Mouse (Mus musculus) layer of hippocampus, postnatal 25 days (tissue): Measurements from ENCODE around the gene Stk33. TPM values are rescaled to one million over a fixed set of nuclear protein-coding genes. Genes with fewer than 3 reads are reported as not detected.
A peak's percentile ranks its signal among the peaks of the same experiment; 100 is the strongest.
"Not testable (repeated sequence)": the region's sequence is repeated elsewhere in the genome, so short reads cannot be mapped to it uniquely, and the experiment has no call there.

Experiments used
- DNase-seq, 2 experiments: peaks; one replicate each; pipeline ENCODE4 v3.0.0; 2022; ENCODE audit warnings: mixed read lengths in 2 of 2, low spot score in 1 of 2; ENCODE audit errors: extremely low spot score in 1 of 2
- total RNA-seq, 2 experiments: library from RNA; stranded (reverse); gene quantifications; 2 replicates each; pipeline ENCODE4 v1.2.3; 2021

Stk33 gene
- total RNA-seq: 1 to 10 TPM; 1.1 to 1.3 TPM

DNA sequence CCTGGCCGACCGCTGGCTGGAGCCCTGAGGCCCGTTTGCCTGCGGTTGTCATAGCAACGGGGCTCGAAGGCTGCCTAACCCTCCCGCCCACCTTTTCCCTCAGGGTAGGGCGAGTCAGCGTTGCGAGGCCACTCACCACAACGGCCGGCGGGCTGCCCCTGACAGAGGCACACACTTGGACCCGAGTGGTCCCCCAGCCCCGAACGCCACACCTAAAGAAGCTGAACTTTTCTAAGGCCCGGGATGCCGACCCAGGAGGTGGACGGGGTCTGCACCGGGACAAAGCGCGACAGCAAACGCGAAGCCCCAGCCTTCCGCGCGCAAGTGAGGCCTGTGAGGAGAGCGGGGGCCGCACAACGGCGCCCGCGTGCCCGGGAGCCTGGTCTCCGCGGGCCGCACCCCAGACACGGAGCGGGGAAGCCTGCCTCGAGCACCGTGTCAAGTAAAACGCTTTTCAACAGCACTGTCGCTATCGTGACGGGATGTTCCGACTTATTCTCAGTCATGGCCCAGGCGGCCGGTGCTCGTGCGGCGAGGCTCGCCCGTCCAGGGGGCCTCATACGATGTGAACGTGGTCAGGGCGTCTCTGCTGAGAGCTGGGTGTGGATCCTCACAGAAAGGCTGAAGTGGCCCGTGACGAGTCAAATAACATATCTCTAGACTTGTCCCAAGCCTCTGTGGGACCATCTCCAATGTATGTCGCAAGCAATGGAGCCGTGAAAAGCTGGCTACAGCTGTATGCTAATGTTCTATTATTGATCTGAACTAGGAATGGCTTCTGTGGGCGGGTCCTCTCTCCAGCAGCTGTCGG is at the start of gene Stk33:
Gene Stk33 (minus strand): TSS at position 301 of the 811 bp plus-strand sequence.
- peak; percentile 19 to 23 for DNase-seq

DNA sequence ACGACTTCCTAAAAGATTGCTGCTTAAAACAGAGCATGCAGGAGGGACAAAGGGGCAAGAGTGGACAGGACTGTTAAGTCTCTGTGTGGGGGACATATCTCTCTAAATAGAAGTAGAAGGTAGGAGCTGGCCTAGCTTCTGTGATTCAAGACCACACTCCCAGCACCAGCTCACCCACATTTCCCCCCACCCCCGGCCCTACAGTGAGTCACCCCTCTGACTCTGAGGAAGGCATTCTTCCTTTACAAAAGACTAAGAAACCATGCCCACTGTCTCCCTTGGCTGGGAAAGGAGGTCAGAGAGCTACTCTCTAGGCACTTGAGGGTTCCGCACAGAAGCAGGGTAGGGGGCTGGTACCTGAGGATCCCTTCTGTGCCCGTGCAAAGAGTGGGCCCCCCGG is 45.3 kb upstream of the Stk33 start:
- DNase-seq: no peak

DNA sequence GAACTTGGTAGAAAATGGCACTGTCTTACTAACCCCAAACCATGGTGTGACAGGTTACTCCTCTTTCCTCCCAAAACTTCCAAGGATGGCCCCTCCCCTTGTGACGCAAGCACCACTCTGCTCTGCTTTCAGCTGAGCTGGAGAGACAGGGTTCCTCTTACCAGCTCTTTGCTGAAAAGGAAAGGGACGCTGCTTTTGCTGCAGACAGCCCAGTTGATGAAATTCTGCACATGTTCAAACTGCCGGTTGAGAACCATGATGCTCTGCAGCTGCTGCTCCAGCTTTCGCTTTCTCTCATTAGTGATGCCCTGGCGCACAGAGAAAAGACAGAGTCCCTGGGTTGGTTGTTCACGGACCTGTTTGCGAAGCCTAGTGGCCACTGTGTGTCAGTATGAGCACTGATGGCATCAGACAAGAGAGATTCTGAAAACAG is 41.9 kb upstream of the Stk33 start:
- DNase-seq: no peak

DNA sequence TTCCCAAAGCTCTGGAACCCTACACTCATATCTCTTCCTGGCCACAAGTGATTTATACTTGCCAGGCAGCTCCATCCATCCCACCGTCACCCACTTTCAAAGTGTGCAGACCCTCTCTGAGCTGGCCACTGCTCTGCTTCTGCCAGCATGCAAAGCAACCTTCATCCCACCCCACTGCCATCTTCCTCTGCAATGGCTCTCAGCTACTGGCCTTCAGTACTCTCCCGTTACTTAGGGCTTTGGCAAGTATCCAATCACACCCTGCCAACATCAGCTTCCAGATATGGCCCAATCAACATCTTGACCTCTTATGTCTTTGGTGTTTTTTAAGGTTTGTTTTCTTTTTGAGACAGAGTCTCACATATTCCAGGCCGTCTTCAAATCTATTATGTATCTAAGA is 39.0 kb upstream of the Stk33 start:
- DNase-seq: no peak

DNA sequence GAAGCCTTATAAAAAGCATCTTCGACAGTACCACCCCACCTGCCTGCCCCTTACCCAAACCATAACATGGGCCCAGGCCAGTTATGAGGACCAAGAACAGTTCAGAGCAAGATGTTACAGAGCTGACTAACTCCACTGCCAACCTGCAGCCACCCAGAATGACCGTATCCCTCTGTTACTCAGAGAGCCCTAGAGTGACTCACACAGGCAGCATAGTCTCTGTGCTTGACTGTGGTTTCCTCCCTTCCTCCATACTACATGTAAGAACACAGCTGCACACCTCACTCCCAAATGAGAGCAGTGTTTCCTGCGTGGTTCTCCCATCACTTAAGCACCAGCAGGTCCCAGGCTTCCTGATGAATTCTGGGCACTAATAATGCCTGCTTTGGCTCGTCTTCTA is 31.8 kb upstream of the Stk33 start:
- no peak for DNase-seq

DNA sequence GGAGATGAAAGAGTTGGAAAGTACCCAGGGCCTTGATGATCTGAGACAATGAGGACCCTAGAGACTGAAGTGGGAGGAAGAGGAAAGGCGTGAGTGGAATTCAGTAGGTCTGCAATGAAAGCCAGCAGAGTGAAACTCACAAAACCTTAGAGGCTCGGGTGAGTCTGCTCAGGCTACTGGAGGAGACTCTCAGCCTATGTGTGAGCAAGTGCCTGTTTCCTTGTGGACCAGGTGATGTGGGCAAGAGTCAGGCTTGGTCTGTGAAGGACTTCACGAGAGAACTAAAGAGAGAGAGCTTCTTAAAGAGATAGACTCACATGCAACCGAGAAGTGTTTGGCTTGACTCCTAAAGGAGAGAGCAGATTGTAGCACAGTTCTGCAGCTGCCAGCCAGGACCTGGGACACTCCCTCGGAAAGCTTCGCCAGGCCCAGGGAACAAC is 29.4 kb upstream of the Stk33 start:
- DNase-seq: no peak

DNA sequence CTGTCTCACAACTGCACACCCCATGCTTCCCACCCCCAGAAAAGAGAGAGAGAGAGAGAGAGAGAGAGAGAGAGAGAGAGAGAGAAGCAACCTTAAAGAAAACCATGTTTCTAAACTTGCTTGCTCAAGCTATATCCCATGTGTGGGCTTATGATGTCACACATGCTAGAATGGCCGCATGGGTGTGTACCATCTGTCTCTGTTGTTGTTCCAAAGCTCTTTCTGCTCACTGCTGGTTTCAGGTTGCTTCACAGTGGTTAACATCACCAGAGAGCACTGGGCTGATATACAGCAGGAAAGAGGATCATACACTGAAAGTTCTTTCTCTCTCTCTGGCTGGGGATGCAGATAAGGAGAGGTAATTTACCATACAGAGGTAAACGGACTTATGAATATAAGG is 28.7 kb upstream of the Stk33 start:
- no peak for DNase-seq

DNA sequence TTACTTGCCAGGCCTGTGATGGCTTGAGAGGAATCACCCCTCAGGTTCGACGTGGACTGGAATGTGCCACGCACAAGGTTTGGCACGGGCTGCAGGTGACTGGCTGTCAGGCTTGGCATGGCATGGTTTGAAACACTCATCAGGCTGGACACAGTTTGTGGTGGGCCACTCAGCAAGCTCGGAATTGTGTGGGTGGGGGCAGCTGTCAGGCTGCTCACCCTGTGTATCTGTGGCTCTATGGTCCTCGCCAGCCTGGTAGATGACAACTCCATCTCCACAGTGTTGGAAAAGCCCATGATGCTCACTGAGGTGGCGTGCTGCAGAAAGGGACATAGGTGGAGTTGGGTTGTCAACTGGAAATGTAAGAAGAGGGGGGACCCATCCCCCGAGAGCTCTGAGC is 21.8 kb upstream of the Stk33 start:
- DNase-seq: no peak

DNA sequence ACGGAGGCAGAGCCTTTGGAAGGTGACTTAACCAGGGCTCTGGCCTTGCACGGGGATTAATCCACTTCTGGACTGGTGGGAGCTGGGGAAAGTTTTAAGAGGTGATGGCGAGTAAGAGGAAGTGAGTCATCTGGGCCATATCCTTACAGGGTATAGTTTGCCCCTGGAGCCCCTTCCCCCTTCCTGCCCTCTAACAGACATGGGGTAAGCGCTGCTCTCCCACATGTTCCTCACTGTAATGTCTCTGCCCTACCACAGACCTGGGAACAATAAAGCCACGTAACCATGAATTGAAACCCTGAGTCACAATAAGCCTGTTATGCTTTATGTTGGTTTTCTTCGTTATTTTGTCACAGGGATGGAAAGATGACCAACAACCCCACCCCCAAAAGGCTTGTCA is 17.7 kb upstream of the Stk33 start:
- DNase-seq: no peak

DNA sequence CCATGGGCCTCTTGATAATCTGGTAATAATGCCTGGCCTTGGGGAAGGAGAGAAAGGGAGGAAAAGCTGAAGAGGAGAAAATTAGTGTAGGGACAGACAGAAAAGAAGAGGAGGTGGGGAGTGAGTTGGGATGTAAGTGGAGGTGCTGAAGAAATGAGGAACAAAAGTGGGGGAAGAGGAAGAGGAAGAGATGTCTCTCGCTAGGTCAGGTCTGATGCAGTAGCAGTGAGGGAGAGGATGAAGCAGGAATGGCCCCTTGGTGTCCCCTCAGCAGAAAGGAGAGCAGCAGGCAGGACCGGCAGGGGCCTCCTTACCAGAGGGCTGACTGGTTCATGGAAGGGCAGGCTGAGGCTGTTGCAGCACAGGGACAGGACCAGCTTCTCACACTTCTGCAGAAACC is 16.9 kb upstream of the Stk33 start:
- no peak for DNase-seq

DNA sequence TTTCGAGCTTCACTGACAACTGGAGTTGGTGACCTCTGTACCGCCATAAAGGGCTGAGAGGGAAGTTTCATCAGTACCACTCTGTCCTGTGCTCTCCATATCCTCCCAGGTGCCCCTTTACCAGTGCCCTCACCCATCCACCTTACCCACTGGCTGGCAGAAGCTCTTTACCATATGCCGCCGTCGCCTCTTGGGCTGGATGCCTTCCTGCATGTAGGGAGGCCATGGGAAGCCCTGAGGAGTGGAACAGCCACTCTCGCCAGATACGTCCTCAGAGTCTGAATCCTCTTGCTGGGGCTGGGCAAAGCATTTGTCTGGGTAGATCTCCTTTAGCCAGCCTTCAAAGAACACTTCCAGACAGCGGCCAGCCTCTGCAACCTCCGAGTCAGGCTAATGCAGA is 16.0 kb upstream of the Stk33 start:
- no peak for DNase-seq

DNA sequence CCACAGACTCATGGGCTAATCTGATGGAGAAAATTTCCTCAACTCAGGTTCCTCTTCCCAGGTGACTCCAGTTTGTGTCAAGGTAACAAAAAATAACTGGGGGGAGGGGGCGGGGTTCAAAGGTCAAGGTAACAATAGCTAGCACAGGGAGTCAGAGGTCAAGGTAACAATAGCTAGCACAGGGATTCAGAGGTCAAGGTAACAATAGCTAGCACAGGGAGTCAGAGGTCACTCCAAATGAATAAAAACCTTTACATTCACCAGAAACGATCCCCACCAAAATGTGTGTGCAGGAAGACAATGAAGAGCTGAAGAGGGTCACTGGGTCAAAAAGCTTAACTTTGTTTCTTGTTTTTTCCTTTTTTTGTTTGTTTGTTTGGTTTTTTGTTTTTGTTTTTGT is 9.2 kb upstream of the Stk33 start:
- no peak for DNase-seq

DNA sequence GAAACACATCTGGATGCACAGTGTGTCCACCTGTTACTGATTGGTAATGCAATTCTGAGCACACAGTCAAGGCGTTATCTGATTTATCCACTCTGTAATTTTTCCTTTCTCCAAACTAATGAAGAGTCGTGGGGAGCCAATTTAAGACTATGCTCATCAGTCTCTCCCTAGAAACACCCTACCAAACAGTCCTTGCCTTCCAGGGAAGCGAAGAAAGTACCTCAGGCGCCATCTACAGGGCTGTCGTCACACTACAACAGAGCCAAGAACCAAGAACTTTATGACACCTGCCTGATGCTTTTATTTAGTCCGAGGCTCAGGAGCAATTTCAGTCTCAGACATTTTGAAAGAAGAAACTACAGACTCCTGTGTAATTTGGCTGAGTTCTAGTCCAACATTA is 6.1 kb upstream of the Stk33 start:
- peak; percentile 20 to 72 for DNase-seq

DNA sequence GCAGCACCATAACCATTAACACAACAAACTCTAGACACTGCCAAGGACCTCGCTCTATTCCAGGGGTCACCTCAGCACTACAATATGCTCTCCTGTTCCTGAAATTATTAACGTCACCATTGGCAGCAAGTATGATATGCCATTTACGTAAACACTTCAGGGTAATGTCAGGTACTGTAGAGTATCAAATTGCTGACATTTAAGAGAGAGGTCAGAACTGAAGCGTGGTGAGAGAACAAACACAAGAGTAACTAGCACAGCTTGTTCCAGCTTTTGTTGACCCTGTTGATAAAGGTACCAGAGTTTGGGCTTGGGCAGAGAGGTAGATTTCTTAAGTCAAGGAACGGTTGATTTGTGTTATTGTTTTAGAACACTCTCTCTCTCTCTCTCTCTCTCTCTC is 3.9 kb upstream of the Stk33 start:
- no peak for DNase-seq

DNA sequence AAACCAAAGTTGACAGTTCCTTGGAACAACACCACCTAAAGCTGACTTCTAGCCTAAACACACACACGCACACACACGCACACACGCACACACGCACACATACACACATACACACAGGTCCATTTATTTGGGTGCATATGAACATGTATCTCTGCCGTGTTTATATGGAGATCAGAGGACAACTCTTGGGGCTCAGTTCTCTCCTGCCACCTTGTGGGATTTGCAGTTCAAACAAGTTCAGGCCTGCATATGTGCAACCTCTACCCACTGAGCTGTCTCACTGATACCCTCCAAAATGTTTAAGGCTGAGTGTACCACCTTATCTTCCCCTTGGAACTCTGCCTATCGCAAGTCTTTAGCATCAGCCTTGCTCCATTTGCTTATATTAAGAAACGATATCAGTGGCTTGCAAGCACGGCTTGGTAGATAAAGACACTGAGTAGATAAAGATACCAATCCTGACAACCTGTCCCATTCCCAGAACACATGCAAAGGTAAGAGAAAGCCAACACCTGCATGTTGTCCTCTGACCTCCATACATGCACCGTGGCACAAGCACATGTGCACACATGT is 1.9 kb upstream of the Stk33 start:
- no peak for DNase-seq

DNA sequence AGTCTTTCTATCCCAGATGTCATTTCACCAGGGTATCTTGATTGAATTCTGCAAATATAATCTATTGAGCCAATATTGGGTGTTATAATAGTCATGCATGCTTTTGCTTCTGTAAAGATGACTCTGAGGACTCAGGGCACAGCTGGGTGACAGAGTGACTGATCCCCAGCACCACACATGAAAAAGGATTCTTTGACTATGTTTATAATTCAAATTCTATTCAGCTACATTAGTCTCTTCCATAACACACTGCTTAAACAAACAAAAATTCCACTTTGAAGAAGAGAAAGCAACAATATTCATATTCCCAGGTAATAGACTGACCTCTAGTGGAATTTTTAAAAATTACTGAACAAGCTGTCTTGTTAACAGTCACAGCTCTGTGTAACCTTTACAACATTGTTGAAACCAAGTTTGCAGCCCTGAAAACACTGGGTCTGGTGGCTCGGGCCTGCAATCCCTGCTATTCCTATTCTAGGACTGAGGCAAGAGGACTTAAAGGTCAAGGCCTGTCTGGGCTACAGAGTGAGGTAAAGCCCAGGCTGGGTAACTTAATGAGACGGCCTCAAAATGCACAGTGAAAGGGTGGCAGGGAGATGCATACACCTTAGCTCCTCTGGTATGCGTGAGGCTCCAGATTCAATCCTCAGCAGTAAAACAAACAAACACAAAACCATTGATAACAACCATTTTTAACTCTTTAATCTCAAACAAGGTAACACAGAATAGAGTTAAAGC is 14.3 kb downstream of the Stk33 start:
- DNase-seq: no peak

DNA sequence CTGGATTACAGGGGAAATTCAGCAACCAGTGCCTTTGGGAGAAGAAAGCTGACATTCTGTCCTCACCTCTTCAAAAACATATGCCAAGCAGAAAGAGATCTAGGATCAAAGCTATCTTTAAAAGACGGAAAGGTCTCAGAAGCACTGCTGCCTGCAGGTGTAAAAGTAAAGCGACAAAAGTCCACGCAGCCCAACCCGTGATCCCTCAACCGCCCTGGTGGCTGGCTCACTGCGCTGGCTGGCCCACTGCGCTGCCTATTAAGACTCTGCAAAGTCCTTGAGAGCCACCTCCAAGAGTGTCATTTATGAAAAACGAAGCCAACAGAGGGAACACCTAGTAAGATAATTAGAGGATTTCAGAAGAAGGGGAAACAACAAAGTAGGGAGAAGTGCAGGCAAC is 16.1 kb downstream of the Stk33 start:
- DNase-seq: no peak

DNA sequence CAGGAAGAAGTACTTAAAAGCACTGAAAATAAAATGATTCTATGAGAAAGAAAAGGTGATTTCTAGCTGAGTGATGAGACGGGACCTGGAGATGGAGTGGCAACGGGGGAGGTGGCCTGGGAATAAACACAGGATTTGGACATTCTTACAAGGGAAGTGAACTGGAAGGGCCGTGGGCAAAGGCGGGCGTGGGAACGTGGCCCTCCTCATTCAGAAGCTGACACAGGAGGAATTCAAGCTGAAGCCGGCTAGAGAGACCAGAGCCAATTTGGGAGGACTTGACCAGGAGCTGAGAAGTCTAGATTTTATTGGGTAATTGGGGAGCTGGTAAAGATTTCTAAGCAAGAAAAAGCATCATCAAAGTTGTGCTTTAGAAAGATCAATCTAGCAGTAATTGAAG is 33.4 kb downstream of the Stk33 start:
- no peak for DNase-seq

DNA sequence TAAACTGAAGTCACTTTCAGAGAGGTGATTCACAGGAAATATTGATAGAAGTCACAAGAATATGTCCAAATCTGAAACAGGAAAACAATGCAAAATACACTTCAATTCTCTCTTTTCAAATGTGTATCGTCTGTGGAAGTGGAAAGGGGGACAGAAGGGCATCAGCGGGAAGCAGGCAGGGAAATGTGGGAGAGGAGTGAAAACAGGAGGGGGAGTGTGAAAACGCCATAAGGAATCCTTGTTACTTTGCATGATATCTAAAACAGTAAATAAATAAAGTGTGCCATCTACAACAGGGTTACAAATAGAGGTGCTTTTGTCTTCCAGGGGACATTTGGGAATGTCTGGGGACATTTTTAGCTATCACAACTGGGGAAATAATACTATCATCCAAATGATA is 39.6 kb downstream of the Stk33 start:
- no peak for DNase-seq

DNA sequence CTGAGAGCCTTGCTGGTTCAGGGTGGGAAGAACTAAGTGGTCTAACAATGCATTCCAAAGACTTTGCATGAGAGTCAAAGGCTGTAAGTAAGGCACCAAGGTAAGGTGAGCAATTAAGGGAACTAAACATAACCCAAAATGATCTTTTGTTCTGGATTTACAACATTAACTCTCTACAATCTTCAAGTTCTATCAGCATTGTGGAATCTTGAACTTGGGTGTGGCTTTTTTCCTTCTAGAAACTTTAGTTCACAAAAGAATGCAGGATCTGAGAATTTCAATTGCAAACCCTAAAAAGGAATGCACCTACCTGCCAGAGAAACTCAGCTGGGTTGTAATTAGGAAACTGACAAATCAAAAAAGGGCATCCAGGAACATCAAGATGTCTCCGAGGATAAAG is 57.8 kb downstream of the Stk33 start:
- DNase-seq: no peak

DNA sequence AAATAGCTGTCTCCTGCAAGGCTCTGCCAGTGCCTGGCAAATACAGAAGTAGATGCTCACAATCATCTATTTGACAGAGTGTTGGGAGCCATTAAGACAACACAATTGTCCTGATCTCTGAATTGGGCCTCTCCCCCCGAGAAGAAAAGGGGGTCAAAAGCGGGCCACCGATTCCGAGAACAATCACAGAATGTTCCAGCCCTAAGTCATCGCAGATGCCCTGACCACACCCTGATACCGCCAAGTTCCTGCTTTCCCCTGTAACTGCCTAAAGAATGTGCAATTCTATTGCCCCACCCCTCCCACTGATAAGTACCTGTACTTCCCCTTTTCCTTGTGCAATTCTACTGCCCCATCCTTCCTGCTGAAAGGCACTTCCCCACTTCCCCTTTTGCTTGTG is 65.3 kb downstream of the Stk33 start:
- DNase-seq: not testable (repeated sequence)
